Mouse (Mus musculus): ENCODE measurements around the gene Dlgap1.

DNA sequence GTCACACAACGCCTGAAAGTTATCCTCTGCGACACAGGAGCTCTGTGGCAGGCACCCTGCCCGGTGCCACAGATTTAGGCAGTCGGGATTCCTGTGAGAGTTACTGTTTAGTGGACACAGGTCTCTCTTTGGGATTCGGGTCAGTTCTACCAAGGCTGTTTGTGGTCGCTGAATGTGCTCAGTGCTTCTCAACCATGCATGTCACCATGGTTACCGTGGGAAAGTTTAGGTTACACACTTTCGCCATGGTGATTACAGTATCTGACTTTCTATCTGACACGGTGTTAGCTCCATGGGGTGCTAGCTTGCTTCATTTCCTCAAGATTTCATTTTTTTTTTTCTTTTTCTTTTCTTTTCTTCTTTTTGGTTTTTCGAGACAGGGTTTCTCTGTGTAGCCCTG lies 793.8 kb downstream of the Dlgap1 start:
- no peak for TF ChIP-seq CTCF (conservative IDR thresholded peaks at IDR 0.05; ENCODE audit: low read length)
- TF ChIP-seq NANOG (IDR thresholded peaks at IDR 0.05; ENCODE audit: borderline replicate concordance, low read length), result no peak
- TF ChIP-seq POU5F1 (IDR thresholded peaks at IDR 0.05; ENCODE audit: borderline replicate concordance, low read length), result no peak
